Mouse (Mus musculus) cerebellum, adult 2 months (tissue): Measurements from ENCODE around the gene Coq2. TPM values are rescaled to one million over a fixed set of nuclear protein-coding genes. Genes with fewer than 3 reads are reported as not detected.
A peak's percentile ranks its signal among the peaks of the same experiment; 100 is the strongest.

Experiments
- DNase-seq, 2 experiments: peaks; one replicate each; pipeline ENCODE4 v3.0.0; 2021
- H3K27ac ChIP-seq: fragments of 200-500 bp; 2 replicates; pipeline ENCODE4 v1.5.1; 2012; ENCODE audit warnings: low read length, control low read depth, inconsistent platforms; ENCODE audit not compliant: insufficient read depth
- H3K27me3 ChIP-seq: fragments of 200-500 bp; 2 replicates; pipeline ENCODE4 v1.6.1; 2012; ENCODE audit warnings: inconsistent platforms, mild to moderate bottlenecking, low read length, moderate library complexity; ENCODE audit not compliant: control insufficient read depth, insufficient read depth
- H3K4me1 ChIP-seq: fragments of 200-500 bp; 2 replicates; pipeline ENCODE4 v1.6.1; 2011; ENCODE audit warnings: low read length; ENCODE audit not compliant: control insufficient read depth, insufficient read depth
- H3K4me3 ChIP-seq: fragments of 200-500 bp; replicated peaks from 2 replicates; pipeline ENCODE3; 2011; ENCODE audit warnings: mild to moderate bottlenecking, low read depth, low read length, control low read depth; ENCODE audit not compliant: insufficient read depth
- CTCF ChIP-seq: fragments of 200-500 bp; IDR thresholded peaks from 2 replicates; pipeline ENCODE4 v1.5.1; 2011; ENCODE audit warnings: low read depth, mild to moderate bottlenecking, control low read depth, low read length, moderate library complexity, borderline replicate concordance; ENCODE audit not compliant: insufficient read depth
- POLR2A ChIP-seq: fragments of 200-500 bp; IDR thresholded peaks from 2 replicates; pipeline ENCODE4 v1.6.1; 2011; ENCODE audit warnings: low read length, control low read depth, borderline replicate concordance; ENCODE audit not compliant: insufficient read depth
- WGBS: fragments of 180-500 bp; shearing (Covaris S2); methylation state at CpG from one replicate; pipeline ENCODE4 v1.1.7; 2018; 5-methylcytosine and 5-hydroxymethylcytosine counted together
- polyA plus RNA-seq: library from polyadenylated mRNA; depleted of rRNA; stranded (reverse); fragments of >200 nt; gene quantifications from 2 replicates; pipeline ENCODE4 v1.2.3, GENCODE M21; 2012

Gene Coq2
- polyA plus RNA-seq, 1 experiment: 112 TPM

DNA sequence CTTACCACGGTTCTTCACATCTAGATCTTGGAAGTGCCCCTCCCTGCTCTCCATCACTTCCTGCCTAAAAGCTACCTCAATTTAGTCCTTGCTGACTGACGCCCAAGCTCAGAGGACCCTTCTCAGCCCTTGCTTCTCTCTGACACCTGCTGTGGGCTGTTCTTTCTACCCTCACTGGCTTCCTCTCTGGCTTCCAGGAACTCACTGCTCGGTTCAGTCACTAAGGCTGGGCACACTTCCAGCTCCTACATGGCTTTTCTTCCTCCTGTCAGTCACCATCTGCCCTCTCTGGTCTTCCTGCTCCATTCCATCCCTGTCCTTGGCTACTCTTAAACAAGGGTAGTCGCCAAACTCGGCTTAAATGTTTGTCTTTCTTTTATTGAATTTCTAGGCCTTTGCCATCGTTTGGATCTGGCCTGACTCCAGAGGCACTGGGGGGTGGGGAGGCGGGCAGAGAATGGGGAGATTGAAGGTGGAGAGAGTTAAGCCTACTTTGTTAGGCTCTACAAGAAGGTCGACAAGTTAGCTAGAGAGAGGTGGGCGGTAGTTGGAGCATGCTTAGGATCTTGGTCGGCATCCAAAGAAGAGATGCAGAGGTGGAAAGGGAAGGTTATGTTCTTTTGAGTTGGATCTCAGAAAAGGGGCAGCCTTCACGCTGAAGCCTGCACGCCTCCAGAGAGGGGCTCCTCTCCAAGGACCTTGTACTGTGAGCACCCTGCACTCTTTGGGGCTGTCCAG lies 31.5 kb downstream of the Coq2 start:
- Histone ChIP-seq H3K4me3 (no peak overlapping the region), H3K27ac (no peak overlapping the region), H3K4me1 (no peaks in the 10 kb centered on the region; the same call in none of the 2 replicates), H3K27me3 (no peaks in the 10 kb centered on the region)
- no peak for TF ChIP-seq CTCF
- TF ChIP-seq POLR2A: no peak
- WGBS: 9% methylated on average over 12 of the region's 12 CpGs
- peak; percentile 24 to 45 for DNase-seq

DNA sequence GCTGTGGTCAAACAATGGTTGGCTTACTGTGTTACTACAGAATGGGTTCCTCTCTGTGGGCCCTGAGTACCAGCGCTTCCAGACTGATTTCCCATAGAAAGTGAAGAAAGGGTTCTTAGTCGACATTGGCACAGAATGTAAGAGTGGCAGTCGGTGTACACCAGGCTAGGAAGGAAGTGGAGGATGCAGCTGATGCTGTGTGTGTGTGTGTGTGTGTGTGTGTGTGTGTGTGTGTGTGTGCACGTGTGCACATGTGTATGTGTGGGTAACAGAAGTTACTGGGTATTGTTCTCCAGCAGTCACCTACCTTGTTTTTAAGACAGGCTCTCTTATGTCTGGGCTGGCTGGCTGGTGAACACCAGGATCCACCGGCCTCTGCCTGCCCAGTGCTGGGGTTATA lies 32.6 kb downstream of the Coq2 start:
- no peak overlapping the region for H3K4me3 ChIP-seq
- DNase-seq: no peak
- TF ChIP-seq CTCF (no peak), POLR2A (no peak)
- 87% methylated on average over 5 of the region's 5 CpGs for WGBS
- no peaks in the 10 kb centered on the region for H3K27me3 ChIP-seq
- H3K27ac ChIP-seq: no peak overlapping the region
- H3K4me1 ChIP-seq: no peaks in the 10 kb centered on the region; the same call in none of the 2 replicates

DNA sequence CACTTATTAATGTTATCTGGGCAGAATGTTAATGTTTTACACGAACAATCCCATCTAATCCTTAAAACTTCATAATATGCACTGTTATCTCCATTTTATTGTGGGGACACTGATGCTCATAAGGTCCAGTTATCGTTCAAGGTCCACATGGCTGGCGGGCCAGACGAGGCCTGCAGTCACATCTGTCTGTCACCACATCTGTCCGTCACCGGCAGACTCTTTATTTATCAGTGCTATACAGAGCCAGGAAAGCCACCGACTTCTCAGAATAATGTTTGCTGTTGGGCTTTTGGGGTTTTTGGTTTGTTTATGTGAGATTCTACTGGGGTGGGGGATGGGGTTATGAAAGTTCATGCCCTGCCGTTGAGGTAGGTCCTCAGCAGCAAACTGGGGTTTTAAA lies 36.5 kb downstream of the Coq2 start:
- DNase-seq: no peak
- Histone ChIP-seq H3K27ac (no peak overlapping the region), H3K4me3 (no peak overlapping the region), H3K27me3 (no peaks in the 10 kb centered on the region), H3K4me1 (no peaks in the 10 kb centered on the region; the same call in 1 of the 2 replicates)
- TF ChIP-seq POLR2A (no peak), CTCF (no peak)
- WGBS: 90% methylated on average over 8 of the region's 8 CpGs

DNA sequence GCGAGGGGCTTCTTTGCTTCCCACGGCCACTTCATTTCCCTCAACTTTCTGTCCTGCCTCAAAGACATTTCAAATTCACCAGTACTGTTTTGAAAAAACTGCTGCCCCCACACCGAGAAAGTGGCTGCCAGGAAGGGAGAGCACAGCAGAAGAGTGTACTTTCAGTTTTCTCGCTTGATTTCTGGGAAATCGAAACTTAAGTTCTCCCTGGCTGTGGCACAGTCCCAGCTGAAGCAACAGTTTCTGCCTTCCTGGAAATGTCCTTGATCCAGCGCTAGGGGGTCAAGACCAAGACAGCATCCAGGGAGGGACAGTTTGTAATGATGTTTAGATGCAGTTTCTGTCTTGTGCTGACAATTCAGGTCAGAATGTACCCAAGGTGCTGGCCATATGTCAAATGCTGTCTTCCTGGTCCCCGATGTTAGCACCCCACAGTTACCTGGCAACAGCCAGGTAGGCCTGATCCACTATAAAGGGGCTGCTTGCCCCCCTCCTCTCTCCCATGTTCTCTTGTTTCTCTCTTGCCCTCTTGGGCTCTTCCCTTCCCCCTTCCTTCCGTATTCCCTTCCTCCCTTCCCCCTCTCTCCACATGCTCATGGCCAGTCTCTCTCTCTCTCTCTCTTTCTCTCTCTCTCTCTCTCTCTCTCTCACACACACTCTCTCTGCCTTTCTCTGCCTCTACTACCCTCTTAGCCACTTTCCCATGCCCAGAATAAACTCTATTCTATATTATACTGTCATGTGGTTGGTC lies 38.0 kb downstream of the Coq2 start:
- no peak overlapping the region for H3K4me3 ChIP-seq
- no peak for TF ChIP-seq POLR2A
- TF ChIP-seq CTCF: no peak
- no peak for DNase-seq
- H3K4me1 ChIP-seq: no peaks in the 10 kb centered on the region
- WGBS: 65% methylated on average over 8 of the region's 8 CpGs
- H3K27me3 ChIP-seq: no peaks in the 10 kb centered on the region
- H3K27ac ChIP-seq: no peak overlapping the region

DNA sequence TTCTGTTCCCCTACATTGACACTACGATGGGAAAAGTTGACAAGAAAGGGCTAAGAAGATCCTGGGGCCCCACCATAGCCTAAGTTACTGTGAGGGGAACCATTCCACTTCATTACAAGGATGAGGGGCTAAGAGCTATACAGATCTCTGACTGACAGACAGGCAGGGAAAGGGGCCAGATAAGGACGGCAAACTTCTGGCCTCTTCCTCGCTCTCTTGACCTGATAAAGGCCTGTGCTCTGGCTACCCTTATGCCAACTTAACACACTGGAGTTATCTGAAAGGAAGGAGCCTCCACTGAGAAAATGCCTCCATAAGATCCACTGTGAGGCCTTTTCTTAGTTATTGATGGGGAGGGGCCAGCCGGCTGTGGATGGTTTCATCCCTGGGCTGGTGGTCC lies 39.0 kb downstream of the Coq2 start:
- Histone ChIP-seq H3K4me3 (no peak overlapping the region), H3K4me1 (no peaks in the 10 kb centered on the region), H3K27ac (no peak overlapping the region), H3K27me3 (no peaks in the 10 kb centered on the region)
- DNase-seq: no peak
- TF ChIP-seq POLR2A: no peak
- no peak for TF ChIP-seq CTCF
- 93% methylated on average over 4 of the region's 4 CpGs for WGBS

- no peaks in the 10 kb centered on the region for H3K4me1 ChIP-seq
- no peaks in the 10 kb centered on the region for H3K27me3 ChIP-seq
- no peak overlapping the region for H3K27ac ChIP-seq
- DNase-seq: no peak
- 60% methylated on average over 8 of the region's 8 CpGs for WGBS
- no peak overlapping the region for H3K4me3 ChIP-seq
- TF ChIP-seq POLR2A (no peak), CTCF (no peak)
These were observed 40.0 kb downstream of the Coq2 start for GRCm38 (mm10) chr5:100634885-100635478.

- H3K27me3 ChIP-seq: no peaks in the 10 kb centered on the region
- DNase-seq: no peak
- H3K27ac ChIP-seq: no peak overlapping the region
- H3K4me1 ChIP-seq: no peaks in the 10 kb centered on the region
- no peak for TF ChIP-seq CTCF
- TF ChIP-seq POLR2A: no peak
- WGBS: 85% methylated on average over 8 of the region's 8 CpGs
- H3K4me3 ChIP-seq: no peak overlapping the region
These were observed 42.3 kb downstream of the Coq2 start for GRCm38 (mm10) chr5:100632540-100633129.
